Mouse (Mus musculus) frontal cortex, postnatal 10 days (tissue): ENCODE data around the gene Gmpr2.

Experiments used
- DNase-seq, 2 experiments: peaks; one replicate each; pipeline ENCODE4 v3.0.0; 2022; ENCODE audit warnings: low spot score in 2 of 2, mixed read lengths in 1 of 2

Gene Gmpr2

DNA sequence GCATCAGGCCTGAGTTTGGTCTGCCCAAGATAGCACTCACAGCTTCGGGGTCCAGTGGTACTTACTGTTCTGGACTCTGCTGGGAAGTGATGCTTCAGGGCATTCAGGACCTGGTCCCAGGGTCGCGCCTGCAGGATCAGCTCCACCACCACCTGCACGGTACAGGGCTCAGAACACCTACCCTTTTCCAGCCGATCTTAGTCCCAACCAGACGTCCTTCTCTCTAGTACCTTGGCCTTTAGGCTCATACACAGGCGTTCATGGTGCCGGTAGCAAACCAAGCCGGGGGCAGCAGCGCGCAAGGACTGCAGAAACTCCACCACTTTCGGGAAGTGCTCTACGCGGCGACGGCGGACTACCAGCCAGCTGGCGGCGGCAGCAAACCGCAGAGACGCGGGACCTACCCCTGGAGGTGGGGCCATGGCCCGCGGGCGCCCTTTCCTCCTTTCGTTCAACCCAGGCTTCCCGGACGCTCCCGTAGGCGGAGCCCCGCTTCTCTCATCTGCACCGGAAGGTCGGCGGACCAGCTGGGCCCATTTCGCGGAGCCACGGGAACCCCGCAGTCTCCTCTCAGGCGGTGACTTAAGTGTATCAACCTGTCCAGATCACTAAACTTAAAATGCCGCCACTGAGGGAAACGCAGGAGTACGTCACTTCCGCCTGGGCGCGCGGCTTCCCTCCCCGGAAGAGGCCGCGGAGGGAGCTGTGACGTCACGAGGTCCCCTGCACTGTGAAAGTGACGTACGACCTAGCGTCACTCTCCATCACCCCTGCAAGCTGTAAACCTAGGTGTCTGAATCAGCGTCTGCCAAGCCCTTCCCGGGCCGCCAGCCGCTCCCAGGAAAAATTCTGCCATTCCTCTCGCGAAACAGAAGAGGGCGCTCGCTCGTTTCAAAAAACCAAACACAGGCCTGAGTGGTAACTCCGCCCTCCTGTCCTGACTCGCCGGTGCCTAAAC, 9.7 kb downstream of the Gmpr2 start, which contains the start of gene Tinf2:
TSS of gene Tinf2 (minus strand) at position 661 of the 958 bp plus-strand sequence.
- peak; percentile 93 to 96 for DNase-seq

DNA sequence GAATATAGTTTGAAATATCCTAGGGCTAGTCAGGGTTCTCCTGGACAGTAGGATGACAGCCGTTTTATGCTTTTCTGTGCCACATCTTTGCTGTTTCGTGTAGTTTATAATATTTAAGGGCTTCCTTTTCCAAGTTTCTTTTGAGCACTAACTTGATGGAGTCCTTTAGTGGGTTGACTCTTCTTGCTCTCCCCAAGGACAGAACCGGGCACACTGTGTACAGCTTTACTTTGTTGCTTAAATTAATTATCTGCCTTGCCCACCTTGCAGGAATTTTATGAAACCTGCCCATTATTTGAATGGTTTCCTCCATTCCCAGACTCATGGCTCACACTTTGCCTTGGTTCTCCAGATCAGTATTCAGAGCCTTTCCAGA, 10.4 kb downstream of the Gmpr2 start:
- no peak for DNase-seq

DNA sequence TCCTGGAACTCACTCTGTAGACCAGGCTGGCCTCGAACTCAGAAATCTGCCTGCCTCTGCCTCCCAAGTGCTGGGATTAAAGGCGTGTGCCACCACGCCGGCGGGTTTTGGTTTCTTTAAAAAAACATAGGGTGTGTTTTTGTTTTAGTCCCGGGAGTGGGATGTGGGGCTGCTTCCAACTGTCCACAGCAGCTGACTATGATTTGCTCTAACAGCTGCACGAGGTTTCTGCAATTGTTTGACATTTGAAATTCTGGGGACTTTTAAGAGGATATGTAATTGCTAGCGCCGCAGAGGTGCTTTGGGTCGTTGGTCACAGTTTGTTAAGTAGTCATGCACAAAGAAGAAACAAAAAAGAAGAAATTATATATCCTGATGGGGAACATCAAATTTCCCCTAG, 17.7 kb downstream of the Gmpr2 start:
- DNase-seq, result no peak

DNA sequence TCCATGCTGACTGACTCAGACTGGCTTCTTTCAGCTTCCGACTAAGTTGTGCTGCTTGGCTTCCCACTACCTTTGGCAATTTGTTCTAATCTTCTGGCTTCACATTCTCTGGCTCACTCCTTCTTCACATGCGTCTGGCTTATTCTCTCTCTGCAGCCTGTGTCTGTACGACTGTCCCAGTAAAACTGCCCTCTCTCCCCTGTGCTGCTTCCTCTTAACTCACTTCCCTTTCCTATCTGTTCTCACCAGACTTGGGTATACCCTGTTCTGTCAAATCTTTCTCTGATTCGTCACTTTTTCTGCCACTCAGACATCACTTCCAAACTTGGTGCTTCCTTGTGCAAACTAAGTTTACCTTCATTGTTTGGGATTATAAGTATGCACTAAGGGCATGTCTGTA, 25.5 kb downstream of the Gmpr2 start:
- DNase-seq, result no peak

DNA sequence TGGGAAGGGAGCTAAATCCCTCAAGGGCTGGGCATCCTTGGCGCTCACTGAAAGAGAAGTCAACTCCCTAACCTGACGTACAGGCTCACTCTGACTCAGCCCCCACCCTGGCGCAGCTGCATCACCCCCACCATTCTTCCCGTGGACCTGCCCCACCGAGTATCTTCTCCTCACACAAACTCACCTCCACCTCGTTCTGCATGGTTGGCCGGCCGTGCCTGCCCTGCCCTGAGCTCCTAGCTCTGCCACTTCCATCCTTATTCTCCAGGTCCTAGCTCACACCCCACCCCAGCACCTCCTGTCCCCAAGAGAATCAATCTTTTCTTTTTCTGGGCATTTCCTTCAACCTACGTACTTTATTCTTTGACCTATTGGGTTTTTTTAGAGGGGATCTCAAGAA, 29.4 kb downstream of the Gmpr2 start:
- no peak for DNase-seq

DNA sequence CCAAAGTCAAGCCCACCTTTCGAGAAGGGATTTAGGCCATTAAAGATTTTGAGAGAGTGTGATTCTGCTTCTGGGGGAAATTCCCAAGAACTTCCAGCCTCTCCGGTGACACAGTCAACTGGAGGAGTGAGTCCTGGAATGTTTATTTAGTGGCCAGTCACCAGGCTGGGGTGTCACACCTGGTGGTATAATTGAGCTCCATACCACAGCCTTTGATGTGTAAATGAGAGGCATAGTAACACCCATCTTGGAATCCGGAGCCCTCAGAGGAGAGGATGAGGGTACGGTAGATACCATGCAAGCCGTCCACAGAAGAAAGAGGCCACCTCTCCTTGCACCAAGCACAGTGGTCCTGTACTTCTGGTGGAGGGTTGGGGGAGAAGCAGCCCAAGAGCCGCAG, 31.0 kb downstream of the Gmpr2 start:
- no peak for DNase-seq

DNA sequence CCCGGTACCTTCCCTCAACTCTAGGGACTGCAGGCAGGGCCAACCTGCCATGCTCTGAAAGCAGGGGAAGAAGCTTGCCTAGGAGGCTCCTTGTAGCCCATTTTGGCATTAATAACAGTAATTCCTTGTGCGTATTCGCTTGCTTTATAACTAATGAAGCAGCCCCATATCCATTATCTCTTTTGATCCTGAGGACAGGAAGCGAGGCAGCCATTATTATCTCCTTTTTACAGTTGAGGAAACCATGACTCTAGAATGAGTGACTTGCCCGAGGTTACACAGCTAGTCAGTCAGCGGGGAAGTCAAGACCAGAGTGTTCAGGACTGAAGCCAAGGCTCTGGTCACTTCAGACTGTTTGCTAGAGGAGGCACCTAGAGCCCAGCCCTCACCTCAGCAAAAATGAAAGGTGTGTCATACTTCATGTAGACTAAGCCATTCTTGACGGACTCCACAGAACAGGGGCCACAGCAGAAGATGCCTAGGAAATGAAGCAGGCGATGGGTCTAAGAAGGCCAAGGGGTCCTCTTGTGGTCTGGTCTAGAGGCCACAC, 34.4 kb downstream of the Gmpr2 start:
- no peak for DNase-seq

DNA sequence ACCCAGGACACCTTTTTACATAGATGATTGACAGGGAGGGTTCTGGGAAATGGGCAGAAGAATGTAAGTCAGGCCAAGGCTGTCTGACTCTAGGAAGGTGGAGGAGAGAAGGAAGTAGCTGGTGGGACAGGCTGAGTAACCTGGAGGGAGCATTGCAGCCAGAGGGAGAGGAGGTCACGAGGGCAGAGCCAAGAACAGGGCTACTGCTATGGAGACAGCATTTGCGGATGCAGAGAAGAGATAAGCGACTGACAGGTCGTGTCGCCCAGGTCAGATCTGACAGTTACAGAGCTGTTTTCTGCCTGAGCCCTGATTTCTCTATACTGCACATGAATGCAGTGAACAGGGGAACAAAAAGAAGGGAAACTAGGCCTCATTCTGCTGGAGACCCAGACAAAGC, 35.7 kb downstream of the Gmpr2 start:
- no peak for DNase-seq

DNA sequence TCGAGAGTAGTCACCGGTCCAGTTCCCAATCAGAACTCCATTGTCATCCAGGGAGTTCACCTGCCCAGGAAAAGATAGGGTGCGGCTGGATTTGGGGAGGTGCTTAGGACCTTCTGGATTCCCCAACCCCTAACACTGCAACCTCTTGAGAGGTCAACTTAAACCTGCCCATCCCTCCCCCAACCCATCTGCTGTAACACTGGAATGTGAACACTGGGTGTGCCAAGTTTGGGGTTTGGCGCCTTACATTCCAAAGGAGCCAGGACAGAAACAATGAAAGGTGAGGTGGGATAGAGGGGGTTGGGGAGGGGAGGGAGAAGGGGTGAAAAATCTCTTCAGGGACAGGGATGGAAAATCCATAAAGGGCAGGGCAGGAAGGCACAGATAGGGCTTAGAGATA, 37.8 kb downstream of the Gmpr2 start:
- no peak for DNase-seq

DNA sequence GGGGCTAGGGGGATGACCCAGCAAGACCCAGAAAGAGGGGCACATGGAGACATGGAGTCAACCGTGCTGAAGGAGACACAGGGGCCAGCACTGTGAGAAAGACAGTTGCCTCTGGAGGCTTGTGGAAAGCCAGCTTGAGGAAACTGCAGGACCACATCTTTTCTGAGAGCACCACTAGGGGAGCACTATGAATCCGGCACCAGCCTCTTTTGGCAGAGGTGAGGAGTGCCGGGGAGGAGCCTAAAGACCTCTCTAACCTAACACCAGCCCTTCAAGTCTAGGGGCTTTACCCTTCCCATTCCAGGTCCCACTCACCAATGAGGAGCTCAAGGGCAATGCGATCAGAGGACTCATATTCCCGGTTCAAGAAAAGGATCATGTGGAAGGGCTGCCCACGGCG, 40.0 kb downstream of the Gmpr2 start:
- DNase-seq, result no peak

DNA sequence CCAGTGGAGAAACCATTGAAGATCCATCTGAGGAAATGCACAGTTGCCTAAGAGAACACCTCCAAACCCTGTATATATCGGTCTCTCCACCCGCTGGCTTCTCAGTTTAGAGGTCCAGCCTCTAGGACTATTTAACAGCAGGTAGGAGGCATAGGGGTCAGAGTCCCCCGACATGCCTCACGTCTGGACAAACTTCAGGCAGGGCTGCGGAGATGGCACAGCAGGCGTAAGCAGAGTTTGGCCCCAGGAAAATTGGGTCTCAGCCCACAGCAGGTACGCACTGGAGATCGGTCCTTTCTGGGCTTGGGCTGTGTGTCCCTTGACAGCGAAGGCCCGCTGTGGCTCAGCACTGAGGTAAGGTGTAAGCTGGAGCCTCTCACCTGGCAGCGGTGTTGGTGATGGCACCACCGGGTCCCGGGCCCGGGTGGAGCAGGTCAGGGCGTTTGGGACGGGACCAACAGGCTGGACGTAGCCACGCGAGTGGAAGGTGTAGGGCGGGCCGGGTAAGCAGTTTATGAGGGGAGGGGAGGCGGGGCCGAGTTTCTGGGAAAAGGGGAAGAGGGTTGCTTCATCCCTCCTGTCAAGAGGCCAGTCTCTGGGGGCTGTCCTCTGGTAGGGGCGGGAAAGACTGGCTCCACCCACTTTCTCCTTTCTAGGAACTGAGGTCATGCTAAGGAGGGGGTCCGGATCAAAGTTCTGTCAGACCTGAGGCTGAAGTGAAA, 41.4 kb downstream of the Gmpr2 start:
- DNase-seq, result no peak

DNA sequence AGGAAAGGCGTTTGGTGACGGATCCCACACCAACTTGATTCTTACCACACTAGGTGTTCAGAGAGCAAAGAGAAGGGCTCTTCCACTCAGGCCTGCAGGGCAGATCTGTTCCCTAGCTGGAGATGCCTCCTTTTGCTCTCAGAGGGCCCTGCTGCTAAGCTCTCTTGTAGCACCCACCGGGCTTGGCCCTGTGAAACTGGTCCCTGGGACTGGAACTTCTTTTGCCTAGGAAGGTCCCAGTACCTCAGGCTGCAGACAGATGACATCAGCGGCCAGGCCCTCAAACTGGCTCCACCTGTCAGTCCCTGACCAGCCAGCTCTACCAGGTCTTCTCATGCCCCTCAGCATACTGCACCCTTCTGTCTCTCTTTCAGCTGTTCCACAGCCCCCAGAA, 42.0 kb downstream of the Gmpr2 start, which contains the start of gene Tgm1:
TSS of gene Tgm1 (minus strand) at position 198 of the 394 bp plus-strand sequence.
- no peak for DNase-seq

DNA sequence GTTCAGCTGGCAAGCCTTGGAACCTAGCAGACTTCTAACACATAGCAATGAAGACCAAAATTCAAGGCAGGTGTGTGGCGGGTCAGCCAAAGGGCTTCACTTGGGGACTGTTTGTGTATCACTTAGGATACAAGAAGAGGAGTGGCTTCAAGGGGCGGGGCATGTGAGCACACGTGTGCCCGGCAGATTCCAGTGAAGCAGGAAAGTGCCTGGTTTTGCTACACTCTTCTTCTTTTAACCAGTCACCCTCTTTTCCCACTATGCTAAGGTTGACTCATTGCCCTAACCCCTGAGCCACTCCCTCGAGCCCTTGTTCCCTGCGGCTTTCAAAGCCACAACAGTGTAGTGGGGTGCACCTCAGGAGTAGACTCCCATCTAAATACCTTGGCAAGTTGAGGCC, 43.2 kb downstream of the Gmpr2 start:
- DNase-seq, result no peak

DNA sequence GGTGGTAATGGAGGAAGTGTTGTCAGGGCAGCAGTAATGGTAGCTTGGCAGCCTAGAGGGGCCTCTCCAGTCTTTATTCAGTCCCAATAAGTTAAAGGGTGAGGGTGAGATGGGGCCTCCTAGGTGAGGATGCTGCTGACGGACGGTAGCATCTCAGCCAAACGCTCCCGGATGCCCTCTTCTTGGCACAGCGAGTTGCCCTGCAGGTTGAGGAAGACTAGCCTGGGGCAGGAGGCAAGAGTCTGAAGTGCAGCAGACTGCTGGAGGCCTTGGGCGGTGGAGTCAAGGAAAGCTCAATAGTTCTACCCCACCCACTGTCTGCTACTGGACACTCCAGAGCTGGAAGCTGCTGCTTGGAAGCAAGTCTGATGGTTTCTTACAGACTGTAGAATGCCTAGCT, 44.5 kb downstream of the Gmpr2 start:
- no peak for DNase-seq

DNA sequence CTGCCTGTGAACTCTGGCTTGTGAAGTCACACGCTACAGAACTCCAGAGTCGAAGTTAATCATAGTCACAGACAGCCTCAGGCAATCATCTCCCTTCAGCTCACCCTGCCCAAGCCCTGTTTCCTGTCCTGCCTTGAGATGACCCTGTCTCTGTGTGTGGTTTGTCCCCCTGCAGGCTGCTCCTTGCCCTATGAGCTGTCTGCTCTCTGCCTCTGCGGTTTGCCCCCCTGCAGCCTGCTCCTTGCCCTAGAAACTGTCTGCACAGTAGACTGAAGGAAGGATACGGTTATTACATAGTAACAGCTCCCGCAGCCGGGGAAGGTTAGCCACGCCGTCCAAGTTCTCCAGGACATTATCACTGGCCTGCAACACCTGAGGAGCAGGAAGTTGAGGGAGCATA, 45.1 kb downstream of the Gmpr2 start:
- no peak for DNase-seq

DNA sequence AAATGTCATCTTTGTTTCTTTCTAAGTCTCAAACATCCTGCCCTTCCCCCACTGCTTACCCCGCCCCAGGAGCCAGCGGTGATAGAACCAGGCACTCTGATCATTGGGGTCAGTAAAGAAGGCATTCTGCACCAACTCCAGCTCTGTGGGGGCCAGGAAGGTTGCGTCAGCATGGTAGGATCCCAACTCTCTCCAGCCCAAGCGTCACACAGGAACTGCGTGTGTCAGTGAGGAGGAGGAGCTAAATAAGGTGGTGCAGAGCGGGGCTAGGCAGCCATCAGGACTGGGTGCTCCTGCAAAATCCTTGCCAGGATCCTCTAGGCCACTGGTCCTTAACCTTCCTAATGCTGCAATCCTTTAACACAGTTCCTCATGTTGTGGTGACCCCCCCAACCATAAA, 48.0 kb downstream of the Gmpr2 start:
- no peak for DNase-seq

DNA sequence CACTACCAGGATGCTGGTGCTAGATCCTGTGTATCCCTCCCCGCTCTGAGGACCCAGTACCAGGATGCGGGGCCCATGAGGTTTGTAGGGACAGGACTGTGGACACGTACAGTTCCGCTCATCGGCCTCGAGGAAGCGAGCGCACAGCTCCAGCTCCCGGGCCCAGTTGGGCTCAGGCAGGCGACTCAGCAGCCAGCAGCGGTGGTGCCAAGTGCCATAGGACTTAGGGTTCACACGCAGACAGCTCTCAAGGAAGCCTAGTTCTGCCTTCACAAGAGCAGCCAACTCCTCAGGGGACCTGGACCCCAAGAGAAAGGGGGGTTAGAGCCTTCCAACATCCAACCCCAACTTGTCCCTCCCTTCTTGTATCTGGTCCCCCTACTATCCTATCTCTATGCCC, 48.9 kb downstream of the Gmpr2 start:
- DNase-seq, result no peak

DNA sequence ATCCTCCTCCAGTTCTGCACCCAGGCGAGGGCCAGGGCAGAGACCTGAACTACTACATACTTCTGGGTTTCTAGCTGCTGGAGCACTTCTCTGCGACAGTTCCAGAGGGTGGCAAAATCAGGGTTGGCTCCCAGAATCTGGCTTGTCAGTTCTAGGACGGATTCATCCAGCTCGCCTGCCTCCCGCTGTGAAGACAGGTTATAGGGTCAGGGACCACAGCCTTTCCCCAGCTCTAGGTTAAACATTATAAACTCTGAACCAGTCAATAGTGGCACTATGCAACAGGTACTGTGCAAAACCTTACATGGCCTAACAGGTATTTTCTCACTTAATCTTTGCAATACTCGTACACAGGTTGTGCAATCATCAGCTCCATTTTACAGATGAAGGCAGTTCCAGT, 49.3 kb downstream of the Gmpr2 start:
- no peak for DNase-seq

DNA sequence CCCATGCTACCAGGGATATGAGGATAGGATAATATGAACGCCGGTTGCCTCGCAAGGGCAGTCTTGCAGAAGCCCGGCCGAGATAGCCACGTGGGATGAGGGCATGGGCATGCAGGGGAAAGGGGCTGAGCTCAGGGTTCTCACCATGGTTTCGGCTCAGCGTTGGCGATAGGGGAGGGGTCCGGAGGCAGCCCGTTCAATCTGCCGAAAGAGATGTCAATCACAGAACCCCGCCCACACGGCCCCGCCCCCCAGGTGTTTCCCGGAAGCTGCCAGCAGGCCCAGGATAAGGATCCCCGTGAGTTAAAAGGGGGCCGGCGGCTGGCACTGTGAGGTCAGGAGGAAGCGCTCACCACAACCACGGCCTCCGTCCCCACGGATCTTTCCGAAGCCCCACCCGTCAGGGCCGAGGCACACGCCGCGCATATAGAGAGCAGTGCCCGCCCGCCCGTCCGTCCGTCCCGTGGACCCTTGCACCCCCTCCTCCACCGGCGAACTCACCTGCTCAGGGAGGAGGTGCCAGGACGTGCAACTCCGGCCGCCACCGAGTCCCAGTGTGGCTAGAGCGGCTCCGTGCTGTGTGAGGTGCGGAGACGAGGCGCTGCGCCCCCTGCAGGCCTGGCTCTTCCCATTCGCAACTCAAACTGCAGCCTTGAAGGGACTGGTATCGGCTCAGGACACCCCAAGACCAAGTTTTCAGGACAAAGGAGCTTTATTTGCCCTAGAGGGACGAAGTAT, 50.1 kb downstream of the Gmpr2 start, which contains the start of gene Rabggta:
TSS of gene Rabggta (minus strand) at position 564 of the 738 bp plus-strand sequence.
- DNase-seq, result peak; percentile 88 to 90

DNA sequence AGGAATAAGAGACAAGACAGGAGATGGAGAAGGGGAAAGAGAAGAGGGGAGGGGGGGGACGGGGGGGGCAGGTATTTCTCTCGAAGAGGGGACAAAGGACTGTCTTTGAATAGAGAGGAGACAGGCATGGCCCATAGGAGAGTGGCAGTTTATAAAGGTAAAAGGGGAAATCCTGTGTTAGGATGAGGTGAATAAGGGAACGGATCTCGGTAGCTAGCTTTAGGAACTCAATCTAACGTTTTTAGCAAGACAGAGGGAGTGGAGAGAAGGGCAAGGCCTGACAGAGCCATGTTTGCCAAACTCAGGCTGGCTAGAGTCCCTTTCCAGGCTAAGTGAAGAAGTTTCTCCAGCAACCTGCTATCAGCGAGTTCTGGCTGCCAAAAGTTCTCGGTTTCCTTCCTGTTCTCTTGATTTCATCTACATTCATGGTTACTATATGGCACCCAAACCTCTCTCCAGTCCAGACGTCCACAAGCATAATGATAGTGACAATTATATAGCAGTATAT, 50.8 kb downstream of the Gmpr2 start:
- DNase-seq, result no peak

DNA sequence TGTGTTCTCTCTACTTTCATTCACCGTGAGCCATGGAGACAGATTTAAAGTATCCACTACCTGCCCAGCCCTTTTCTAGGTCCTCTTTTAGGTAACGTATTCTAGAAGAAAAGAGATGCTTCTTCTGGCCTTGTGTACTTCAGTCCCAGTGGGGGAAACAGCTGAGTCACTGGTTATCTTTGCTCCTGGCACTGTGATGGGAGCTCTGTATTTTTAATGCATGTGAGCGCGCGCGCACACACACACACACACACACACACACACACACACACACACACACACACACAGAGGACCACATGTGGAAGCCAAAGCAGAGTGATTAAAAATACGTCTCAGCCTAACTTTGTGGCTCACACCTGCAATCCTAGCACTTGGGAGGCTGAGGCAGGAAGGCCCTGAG, 51.7 kb downstream of the Gmpr2 start:
- no peak for DNase-seq

DNA sequence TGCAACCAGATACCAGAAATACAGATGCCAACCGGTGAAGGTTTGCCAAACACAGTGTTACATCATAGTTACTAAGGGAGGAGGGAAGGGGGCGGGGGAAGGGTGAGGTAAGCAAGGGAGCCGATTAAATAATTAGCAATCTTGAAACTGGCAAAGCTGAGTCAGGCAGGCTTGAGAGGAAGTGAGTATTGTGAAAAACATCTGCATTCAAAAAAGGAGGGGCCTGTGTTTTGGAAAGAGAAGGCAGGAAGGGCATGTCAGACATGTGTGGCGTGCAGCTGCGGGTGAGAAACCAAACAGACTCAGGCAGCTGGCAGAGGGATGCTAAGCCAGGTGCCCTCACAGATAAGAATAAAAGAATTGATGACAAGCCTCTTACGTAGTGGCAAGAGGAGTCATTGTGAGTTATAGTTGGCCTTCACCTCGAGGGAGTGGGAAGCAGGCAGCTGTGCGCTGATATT, 52.7 kb downstream of the Gmpr2 start:
- DNase-seq, result no peak
